Mouse (Mus musculus) layer of hippocampus, adult 9-11 months (tissue): ENCODE measurements around the gene Rfx4.
A peak's percentile ranks its signal among the peaks of the same experiment; 100 is the strongest.

Source experiments
- DNase-seq: peaks from one replicate; pipeline ENCODE4 v3.0.0; 2022

Gene Rfx4

GRCm38 (mm10) chr10:84758483-84759431, 2.9 kb downstream of the Rfx4 start:
- DNase-seq, result no peak

GRCm38 (mm10) chr10:84759511-84760117, 3.8 kb downstream of the Rfx4 start:
- no peak for DNase-seq

GRCm38 (mm10) chr10:84760118-84761111, 4.6 kb downstream of the Rfx4 start:
- no peak for DNase-seq

GRCm38 (mm10) chr10:84768766-84769165, 12.9 kb downstream of the Rfx4 start:
- no peak for DNase-seq

- DNase-seq, result peak; percentile 52
Observed at GRCm38 (mm10) chr10:84772380-84773130, 16.7 kb downstream of the Rfx4 start.

GRCm38 (mm10) chr10:84773889-84774288, 18.0 kb downstream of the Rfx4 start:
- DNase-seq, result no peak

- DNase-seq, result peak; percentile 72
Observed at GRCm38 (mm10) chr10:84774573-84774972, 18.7 kb downstream of the Rfx4 start.

- DNase-seq, result no peak
Observed at GRCm38 (mm10) chr10:84777109-84777508, 21.2 kb downstream of the Rfx4 start.

GRCm38 (mm10) chr10:84777974-84778373, 22.1 kb downstream of the Rfx4 start:
- no peak for DNase-seq

- DNase-seq, result no peak
Observed at GRCm38 (mm10) chr10:84780828-84781227, 25.0 kb downstream of the Rfx4 start.

GRCm38 (mm10) chr10:84785339-84785738, 29.5 kb downstream of the Rfx4 start:
- no peak for DNase-seq

GRCm38 (mm10) chr10:84790323-84790722, 34.5 kb downstream of the Rfx4 start:
- DNase-seq, result no peak

GRCm38 (mm10) chr10:84791181-84791580, 35.3 kb downstream of the Rfx4 start:
- no peak for DNase-seq

GRCm38 (mm10) chr10:84801521-84801920, 45.7 kb downstream of the Rfx4 start:
- DNase-seq, result no peak

- DNase-seq, result peak; percentile 35
Observed at GRCm38 (mm10) chr10:84803216-84803844, 47.5 kb downstream of the Rfx4 start.

- no peak for DNase-seq
Observed at GRCm38 (mm10) chr10:84805576-84805975, 49.7 kb downstream of the Rfx4 start.

GRCm38 (mm10) chr10:84807206-84807605, 51.3 kb downstream of the Rfx4 start:
- no peak for DNase-seq

GRCm38 (mm10) chr10:84810030-84810849, 54.4 kb downstream of the Rfx4 start:
- DNase-seq, result peak; percentile 30

GRCm38 (mm10) chr10:84811171-84811912, 55.5 kb downstream of the Rfx4 start:
- no peak for DNase-seq

GRCm38 (mm10) chr10:84811913-84812295, 56.0 kb downstream of the Rfx4 start:
- no peak for DNase-seq
